9 mouse cellular contexts compared by ENCODE assay signal in genomic region chr11:97820840-97821239, GRCm38 (mm10). TPM values are rescaled to one million over a fixed set of nuclear protein-coding genes. Genes with fewer than 3 reads are reported as not detected.
A peak's percentile ranks its signal among the peaks of the same experiment; 100 is the strongest.
DNase-seq lines count a peak whose midpoint lies in the region; ATAC-seq and TF ChIP-seq lines count a peak whose summit lies in the region.
"Had no signal": no experiment of that assay in that cellular context is flagged by ENCODE, and none has a peak within 500 bp of the region (broad histone marks: within the 10 kb centered on the region; RNA-seq: fewer than 3 reads in every experiment).

No protein-coding gene starts in this region.

- H3K27ac ChIP-seq in intestine, embryonic 16.5 days (ENCODE audit: low read length) = peak overlapping the region; percentile 49; the same call in 1 of the 2 replicates
- H3K27ac ChIP-seq in forebrain, embryonic 15.5 days (replicated peaks) = no peak overlapping the region
- H3K27ac ChIP-seq: midbrain, embryonic 13.5 days had no signal

- no peaks in the 10 kb centered on the region for H3K9me3 ChIP-seq in intestine, embryonic 16.5 days (ENCODE audit: control insufficient read depth, low read length)
- no peaks in the 10 kb centered on the region for H3K9me3 ChIP-seq in forebrain, embryonic 15.5 days
- H3K9me3 ChIP-seq: midbrain, embryonic 13.5 days had no signal

- H3K4me3 ChIP-seq in lung, adult 2 months (replicated peaks; ENCODE audit: extremely low read depth, low read depth, low read length) = no peak overlapping the region
- H3K4me3 ChIP-seq in intestine, embryonic 16.5 days (ENCODE audit: low read length) = no peak overlapping the region
- H3K4me3 ChIP-seq in myocyte = no peak overlapping the region
- no peak overlapping the region for H3K4me3 ChIP-seq in forebrain, embryonic 15.5 days
- H3K4me3 ChIP-seq: midbrain, embryonic 13.5 days had no signal

- peaks cover 76% of the 10 kb centered on the region for H3K79me2 ChIP-seq in myocyte (ENCODE audit: control insufficient read depth, insufficient read depth)

- no peak overlapping the region for H3K4me2 ChIP-seq in intestine, embryonic 16.5 days (ENCODE audit: low read depth, low read length)
- peak overlapping the region; percentile 7 for H3K4me2 ChIP-seq in myocyte (ENCODE audit: low read depth)
- no peak overlapping the region for H3K4me2 ChIP-seq in forebrain, embryonic 15.5 days (replicated peaks)
- H3K4me2 ChIP-seq: midbrain, embryonic 13.5 days had no signal

- ATAC-seq in intestine, embryonic 16.5 days = peak; percentile 52
- no peak for ATAC-seq in forebrain, embryonic 15.5 days (replicated peaks)
- ATAC-seq: midbrain, embryonic 13.5 days had no signal

- TF ChIP-seq POLR2A in lung, adult 2 months (IDR thresholded peaks at IDR 0.05; ENCODE audit: borderline replicate concordance, extremely low read depth, low read depth, low read length) = no peak
- TF ChIP-seq POLR2A in myocyte (IDR thresholded peaks at IDR 0.05; ENCODE audit: insufficient read length, low read depth) = no peak

- DNase-seq in lung, adult 18-20 months = peak; percentile 78 to 83
- DNase-seq in lung, adult 2 months = no peak
- peak; percentile 76 for DNase-seq in cerebellum, adult 9-11 months
- no peak for DNase-seq in frontal cortex, postnatal 36 days (ENCODE audit: low spot score in 2 of 2)
- DNase-seq in left cerebral cortex, adult 8-10 months (ENCODE audit: low spot score in 2 of 2) = no peak

- 22% methylated on average over 4 of the region's 4 CpGs for WGBS in lung, adult 2 months
- 41% methylated on average over 4 of the region's 4 CpGs for WGBS in intestine, embryonic 16.5 days
- WGBS in forebrain, embryonic 15.5 days = 60% methylated on average over 4 of the region's 4 CpGs

- peaks cover 76% of the 10 kb centered on the region for H3K4me1 ChIP-seq in lung, adult 2 months (ENCODE audit: control insufficient read depth, insufficient read depth, low read length)
- peaks cover 62% of the 10 kb centered on the region for H3K4me1 ChIP-seq in intestine, embryonic 16.5 days (ENCODE audit: control insufficient read depth, insufficient read depth, low read length)
- peaks cover 16% of the 10 kb centered on the region for H3K4me1 ChIP-seq in forebrain, embryonic 15.5 days

- no peaks in the 10 kb centered on the region for H3K27me3 ChIP-seq in intestine, embryonic 16.5 days (replicated peaks; ENCODE audit: control insufficient read depth, insufficient read depth, low read length)
- no peaks in the 10 kb centered on the region for H3K27me3 ChIP-seq in myocyte (ENCODE audit: control insufficient read depth, insufficient read depth, insufficient read length)
- no peaks in the 10 kb centered on the region for H3K27me3 ChIP-seq in forebrain, embryonic 15.5 days
- H3K27me3 ChIP-seq: midbrain, embryonic 13.5 days had no signal

- no peak overlapping the region for H3ac ChIP-seq in myocyte (ENCODE audit: control insufficient read depth, insufficient read length)

- no peak for TF ChIP-seq CTCF in lung, adult 2 months (IDR thresholded peaks at IDR 0.05; ENCODE audit: insufficient read depth, low read length)

- H3K9ac ChIP-seq in intestine, embryonic 16.5 days (ENCODE audit: low read depth, low read length) = no peak overlapping the region
- H3K9ac ChIP-seq in forebrain, embryonic 15.5 days (replicated peaks) = no peak overlapping the region
- H3K9ac ChIP-seq: midbrain, embryonic 13.5 days had no signal

- peaks cover 11% of the 10 kb centered on the region for H3K36me3 ChIP-seq in intestine, embryonic 16.5 days (ENCODE audit: control insufficient read depth, insufficient read depth, low read length)
- H3K36me3 ChIP-seq in myocyte (ENCODE audit: control insufficient read depth, insufficient read depth) = peaks cover 18% of the 10 kb centered on the region
- H3K36me3 ChIP-seq in forebrain, embryonic 15.5 days = peaks cover 38% of the 10 kb centered on the region

TF ChIP-seq in myocyte, 11 proteins besides CTCF, POLR2A, EP300 and RAD21:
- no peak for TF ChIP-seq TCF3 (IDR thresholded peaks at IDR 0.05; ENCODE audit: insufficient read length, low read depth)
- no peak for TF ChIP-seq TCF12 (IDR thresholded peaks at IDR 0.05; ENCODE audit: insufficient read depth, poor library complexity, severe bottlenecking)
- TF ChIP-seq MYOD1 (IDR thresholded peaks at IDR 0.05; ENCODE audit: control insufficient read depth in 1 of 3, insufficient read length in 2 of 3, low read depth in 2 of 3) = peak in 2 of 3 experiments; percentile 4 to 60
- peak in 1 of 3 experiments; percentile 61 for TF ChIP-seq MYOG (IDR thresholded peaks at IDR 0.05; ENCODE audit: control insufficient read depth in 1 of 3, insufficient read depth in 1 of 3, insufficient read length in 2 of 3, low read depth in 2 of 3)
- TF ChIP-seq REST (IDR thresholded peaks at IDR 0.05; ENCODE audit: insufficient read depth, insufficient read length) = no peak
- no peak for TF ChIP-seq SRF (IDR thresholded peaks at IDR 0.05; ENCODE audit: control insufficient read depth, insufficient read length, low read depth)
- no peak for TF ChIP-seq E2F4 (IDR thresholded peaks at IDR 0.05; ENCODE audit: insufficient read depth)
- no peak for TF ChIP-seq CEBPB (IDR thresholded peaks at IDR 0.05; ENCODE audit: insufficient read depth, poor library complexity, severe bottlenecking)

RNA-seq across cellular contexts. Expression of gene B230217C12Rik, which starts 19.7 kb away (rescaled TPM):
- 2.8 and 4.5 TPM in 2 replicates for polyA plus RNA-seq in lung, adult 2 months (2012; rRNA removed)
- polyA plus RNA-seq in intestine, embryonic 16.5 days (2015; fragmentation: Nextera tagmentation; extraction: Ambion mirVana) = 4.1 TPM in 2 replicates
- 1.9 TPM for polyA plus RNA-seq in myocyte (2012; fragmentation: generic; extraction: Trizol)
- 10 to 100 TPM; 73.0 to 83.2 (median 79.8) TPM for total RNA-seq in left cerebral cortex, adult 8-10 months (2022)
- 17.8 and 21.0 TPM in 2 replicates for polyA plus RNA-seq in forebrain, embryonic 15.5 days (2015; fragmentation: Nextera tagmentation; extraction: Ambion mirVana)

RNA-seq across cellular contexts. Expression of gene Lasp1, which starts 22.0 kb away (rescaled TPM):
- polyA plus RNA-seq in lung, adult 2 months (2012; rRNA removed) = 120 and 137 TPM in 2 replicates
- 141 and 148 TPM in 2 replicates for polyA plus RNA-seq in intestine, embryonic 16.5 days (2015; fragmentation: Nextera tagmentation; extraction: Ambion mirVana)
- 82.6 TPM for polyA plus RNA-seq in myocyte (2012; fragmentation: generic; extraction: Trizol)
- total RNA-seq in left cerebral cortex, adult 8-10 months (2022) = 100 to 1,000 TPM; 138 to 169 (median 155) TPM
- polyA plus RNA-seq in forebrain, embryonic 15.5 days (2015; fragmentation: Nextera tagmentation; extraction: Ambion mirVana) = 129 and 132 TPM in 2 replicates

RNA-seq across cellular contexts. Expression of gene Rpl23, which starts 38.6 kb away (rescaled TPM):
- polyA plus RNA-seq in lung, adult 2 months (2012; rRNA removed) = 81.7 and 95.5 TPM in 2 replicates
- polyA plus RNA-seq in intestine, embryonic 16.5 days (2015; fragmentation: Nextera tagmentation; extraction: Ambion mirVana) = 466 and 491 TPM in 2 replicates
- 1,321 TPM for polyA plus RNA-seq in myocyte (2012; fragmentation: generic; extraction: Trizol)
- total RNA-seq in left cerebral cortex, adult 8-10 months (2022) = 100 to 1,000 TPM; 331 to 461 (median 392) TPM
- 327 and 370 TPM in 2 replicates for polyA plus RNA-seq in forebrain, embryonic 15.5 days (2015; fragmentation: Nextera tagmentation; extraction: Ambion mirVana)

RNA-seq across cellular contexts. Expression of gene 1700001P01Rik, which starts 45.1 kb away (rescaled TPM):
- 0.22 TPM in 1 of 2 replicates, not detected in the other for polyA plus RNA-seq in lung, adult 2 months (2012; rRNA removed)
- not detected in 2 replicates for polyA plus RNA-seq in intestine, embryonic 16.5 days (2015; fragmentation: Nextera tagmentation; extraction: Ambion mirVana)
- 0.07 TPM for polyA plus RNA-seq in myocyte (2012; fragmentation: generic; extraction: Trizol)
- 1 to 10 TPM in 1 of 4 experiments, under 1 TPM in 2, not detected in 1; 0.65 to 1.2 (median 0.84) TPM for total RNA-seq in left cerebral cortex, adult 8-10 months (2022)
- polyA plus RNA-seq in forebrain, embryonic 15.5 days (2015; fragmentation: Nextera tagmentation; extraction: Ambion mirVana) = 0.39 and 0.75 TPM in 2 replicates

RNA-seq across cellular contexts. Expression of gene Cwc25, which starts 54.5 kb away (rescaled TPM):
- 7.0 and 11.6 TPM in 2 replicates for polyA plus RNA-seq in lung, adult 2 months (2012; rRNA removed)
- polyA plus RNA-seq in intestine, embryonic 16.5 days (2015; fragmentation: Nextera tagmentation; extraction: Ambion mirVana) = 11.1 and 11.9 TPM in 2 replicates
- 8.9 TPM for polyA plus RNA-seq in myocyte (2012; fragmentation: generic; extraction: Trizol)
- 10 to 100 TPM; 17.0 to 20.6 (median 19.1) TPM for total RNA-seq in left cerebral cortex, adult 8-10 months (2022)
- polyA plus RNA-seq in forebrain, embryonic 15.5 days (2015; fragmentation: Nextera tagmentation; extraction: Ambion mirVana) = 18.0 and 18.6 TPM in 2 replicates

Comparison
In these comparisons a context has a peak if more than half of its experiments do, and no peak if none do; other contexts are left out.
1. DNase-seq: peak in lung, adult 18-20 months (2 of 2) and cerebellum, adult 9-11 months (single experiment); none in lung, adult 2 months (single experiment), frontal cortex, postnatal 36 days (0 of 2) and left cerebral cortex, adult 8-10 months (0 of 2).